Mouse (Mus musculus): ENCODE results near the gene Chst5.

- TF ChIP-seq POLR2A (IDR thresholded peaks at IDR 0.05; ENCODE audit: low read depth, low read length) (no peak), CTCF (IDR thresholded peaks at IDR 0.05; ENCODE audit: extremely low read depth, insufficient read depth, insufficient read length, insufficient replicate concordance) (no peak)
Measured at GRCm38 (mm10) chr8:111924976-111925375, 14.7 kb upstream of the Chst5 start.
